Mouse (Mus musculus) embryonic fibroblast, embryonic 13.5 days (primary cell): ENCODE measurements around the gene Ift80.

ENCODE experiments used
- CTCF ChIP-seq: IDR thresholded peaks from 2 replicates; pipeline ENCODE4 v1.5.1; 2011; ENCODE audit warnings: mild to moderate bottlenecking, control low read depth, low read length, moderate library complexity, borderline replicate concordance; ENCODE audit not compliant: insufficient read depth
- POLR2A ChIP-seq: IDR thresholded peaks from 2 replicates; pipeline ENCODE4 v1.6.1; 2011; ENCODE audit warnings: low read depth, mild to moderate bottlenecking, control low read depth, low read length, moderate library complexity

DNA sequence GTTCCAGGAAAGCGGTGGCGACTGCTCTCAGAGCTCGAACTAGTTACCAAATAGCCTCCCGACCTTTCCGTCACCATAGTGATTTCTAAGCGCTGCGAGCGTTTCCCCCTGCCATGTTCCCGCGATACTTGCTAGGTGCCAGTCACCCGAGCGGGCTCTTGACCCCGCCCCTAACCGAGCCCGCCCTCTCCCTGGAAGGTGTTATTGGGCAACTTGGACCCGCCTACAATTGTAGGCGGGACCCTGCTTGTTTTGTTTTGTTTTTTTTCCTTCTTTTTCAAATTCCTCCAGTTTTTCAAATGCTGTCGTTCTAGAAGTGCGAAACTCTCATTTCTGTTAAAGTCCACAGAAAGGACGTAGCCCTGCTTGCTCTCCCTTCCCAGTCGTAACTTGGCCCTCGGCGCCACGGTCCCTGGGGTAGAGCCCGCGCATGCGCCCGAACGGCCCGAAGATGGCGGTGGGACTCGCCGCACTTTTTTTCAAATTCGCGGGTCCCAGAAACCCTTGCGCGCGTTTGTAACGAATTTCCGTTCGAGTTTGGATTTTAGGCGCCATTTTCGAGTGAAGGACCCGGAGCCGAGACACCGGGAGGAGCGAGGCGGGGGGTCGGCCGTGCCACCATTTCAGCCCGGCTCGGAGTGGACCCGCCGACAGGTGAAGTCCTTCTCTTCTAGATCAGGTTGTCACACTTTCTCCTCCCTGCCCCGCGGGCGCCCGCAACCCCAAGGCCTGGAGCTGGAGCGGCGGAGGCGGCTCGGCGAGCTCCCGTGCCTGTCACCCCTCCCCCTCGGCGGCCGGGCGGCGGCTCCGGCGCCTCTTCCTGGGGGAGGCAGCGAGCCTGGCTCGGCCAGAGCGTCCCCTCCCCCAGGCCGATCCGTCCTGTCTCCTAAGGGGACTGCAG is at the start of gene Ift80, which contains the start of gene Smc4:
- no peak for TF ChIP-seq CTCF
- TF ChIP-seq POLR2A, result peak; percentile 57
